Mouse (Mus musculus): ENCODE measurements around the gene Foxd1. TPM values are rescaled to one million over a fixed set of nuclear protein-coding genes. Genes with fewer than 3 reads are reported as not detected.

Foxd1 gene
- polyA plus RNA-seq, 1 experiment from 2014 or later = 0.46 TPM

- no peak for ATAC-seq
- Histone ChIP-seq H3K36me3 (ENCODE audit: control insufficient read depth, insufficient read depth) (no peaks in the 10 kb centered on the region), H3K4me2 (ENCODE audit: low read length) (no peak overlapping the region), H3K4me3 (replicated peaks; ENCODE audit: low read length) (no peak overlapping the region), H3K9ac (replicated peaks; ENCODE audit: low read depth, low read length) (no peak overlapping the region), H3K27ac (ENCODE audit: low read length) (no peak overlapping the region), H3K4me1 (replicated peaks; ENCODE audit: control insufficient read depth, insufficient read depth, low read length) (peaks cover 21% of the 10 kb centered on the region), H3K9me3 (ENCODE audit: control insufficient read depth, low read length) (no peaks in the 10 kb centered on the region), H3K27me3 (replicated peaks; ENCODE audit: control insufficient read depth, insufficient read depth, low read length) (peaks cover 63% of the 10 kb centered on the region)
- WGBS = 4% methylated on average over 8 of the region's 8 CpGs
These were observed 2.5 kb upstream of the Foxd1 start for GRCm38 (mm10) chr13:98351527-98351926.

DNA sequence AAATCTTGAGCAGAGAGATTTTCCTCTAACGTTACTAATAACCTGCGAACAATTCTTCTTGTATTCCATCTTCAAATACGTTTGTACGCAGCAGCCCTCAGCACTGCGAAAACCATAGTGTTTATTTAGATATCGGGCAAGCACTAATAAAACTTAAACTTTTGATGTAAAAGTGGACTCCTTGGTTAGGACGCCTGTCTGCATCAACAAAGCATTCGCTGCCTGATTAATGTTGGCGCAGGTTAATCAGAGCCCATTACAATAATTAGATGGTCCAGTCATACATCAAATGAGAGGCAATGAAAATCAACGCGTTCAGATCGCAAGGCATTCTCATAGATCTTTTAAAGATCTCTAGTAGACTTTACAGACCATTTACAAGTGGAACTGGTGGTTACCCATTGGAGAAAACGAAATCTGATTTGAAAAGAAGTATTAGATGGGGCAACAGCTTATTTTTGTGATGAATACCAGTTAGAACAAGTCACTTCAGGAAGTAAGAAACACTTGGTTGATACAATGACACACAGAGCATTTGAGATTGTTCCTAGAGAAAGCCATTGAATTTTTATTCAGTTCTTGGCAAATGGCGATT is 1.6 kb upstream of the Foxd1 start:
- Histone ChIP-seq H3K4me2 (ENCODE audit: low read length) (no peak overlapping the region), H3K4me3 (replicated peaks; ENCODE audit: low read length) (no peak overlapping the region), H3K4me1 (replicated peaks; ENCODE audit: control insufficient read depth, insufficient read depth, low read length) (peaks cover 21% of the 10 kb centered on the region), H3K27me3 (replicated peaks; ENCODE audit: control insufficient read depth, insufficient read depth, low read length) (peaks cover 65% of the 10 kb centered on the region), H3K27ac (ENCODE audit: low read length) (no peak overlapping the region), H3K9ac (replicated peaks; ENCODE audit: low read depth, low read length) (no peak overlapping the region), H3K9me3 (ENCODE audit: control insufficient read depth, low read length) (no peaks in the 10 kb centered on the region), H3K36me3 (ENCODE audit: control insufficient read depth, insufficient read depth) (no peaks in the 10 kb centered on the region)
- WGBS = 9% methylated on average over 14 of the region's 14 CpGs
- ATAC-seq = no peak

DNA sequence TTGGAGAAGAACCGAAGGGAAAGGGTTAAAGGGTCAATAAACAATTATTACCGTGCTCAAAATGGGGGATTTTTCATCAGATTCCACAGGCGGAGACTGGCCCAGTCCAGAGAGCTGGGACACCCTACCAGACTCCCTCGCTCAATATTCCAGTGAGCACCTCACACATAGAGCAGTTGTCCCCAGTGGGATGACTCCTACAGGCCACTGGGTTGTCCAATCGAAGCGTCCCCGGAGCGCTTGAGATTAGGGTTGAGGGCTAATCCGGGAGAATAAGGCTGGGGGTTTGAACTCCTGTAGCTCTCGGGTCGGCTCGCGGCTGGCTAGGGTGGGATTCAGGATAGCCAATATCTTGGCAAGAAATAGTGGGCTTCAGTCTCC is 343 bp upstream of the Foxd1 start:
- no peak overlapping the region for H3K27ac ChIP-seq (ENCODE audit: low read length)
- peak; percentile 7; the same call in 1 of the 2 replicates for ATAC-seq
- H3K4me2 ChIP-seq (ENCODE audit: low read length) = no peak overlapping the region
- H3K9me3 ChIP-seq (ENCODE audit: control insufficient read depth, low read length) = no peaks in the 10 kb centered on the region
- peaks cover 21% of the 10 kb centered on the region for H3K4me1 ChIP-seq (replicated peaks; ENCODE audit: control insufficient read depth, insufficient read depth, low read length)
- no peak overlapping the region for H3K9ac ChIP-seq (replicated peaks; ENCODE audit: low read depth, low read length)
- under 1% methylated on average over 13 of the region's 13 CpGs for WGBS
- no peaks in the 10 kb centered on the region for H3K36me3 ChIP-seq (ENCODE audit: control insufficient read depth, insufficient read depth)
- peak overlapping the region; percentile 40 for H3K4me3 ChIP-seq (replicated peaks; ENCODE audit: low read length)
- peaks cover 74% of the 10 kb centered on the region for H3K27me3 ChIP-seq (replicated peaks; ENCODE audit: control insufficient read depth, insufficient read depth, low read length)

GRCm38 (mm10) chr13:98354871-98355558 is 973 bp downstream of the Foxd1 start:
- Histone ChIP-seq H3K9ac (replicated peaks; ENCODE audit: low read depth, low read length) (peak overlapping the region; percentile 29; the same call in 1 of the 2 replicates), H3K4me3 (replicated peaks; ENCODE audit: low read length) (peak overlapping the region; percentile 40), H3K4me2 (ENCODE audit: low read length) (peak overlapping the region; percentile 62), H3K4me1 (replicated peaks; ENCODE audit: control insufficient read depth, insufficient read depth, low read length) (peaks cover 21% of the 10 kb centered on the region), H3K27ac (ENCODE audit: low read length) (no peak overlapping the region), H3K9me3 (ENCODE audit: control insufficient read depth, low read length) (no peaks in the 10 kb centered on the region), H3K36me3 (ENCODE audit: control insufficient read depth, insufficient read depth) (no peaks in the 10 kb centered on the region), H3K27me3 (replicated peaks; ENCODE audit: control insufficient read depth, insufficient read depth, low read length) (peaks cover 75% of the 10 kb centered on the region)
- peak; percentile 75 for ATAC-seq
- under 1% methylated on average over 72 of the region's 102 CpGs for WGBS

- Histone ChIP-seq H3K4me3 (replicated peaks; ENCODE audit: low read length) (peak overlapping the region; percentile 40), H3K9me3 (ENCODE audit: control insufficient read depth, low read length) (no peaks in the 10 kb centered on the region), H3K4me2 (ENCODE audit: low read length) (peak overlapping the region; percentile 62), H3K27me3 (replicated peaks; ENCODE audit: control insufficient read depth, insufficient read depth, low read length) (peaks cover 74% of the 10 kb centered on the region), H3K27ac (ENCODE audit: low read length) (no peak overlapping the region), H3K36me3 (ENCODE audit: control insufficient read depth, insufficient read depth) (no peaks in the 10 kb centered on the region), H3K4me1 (replicated peaks; ENCODE audit: control insufficient read depth, insufficient read depth, low read length) (peaks cover 21% of the 10 kb centered on the region), H3K9ac (replicated peaks; ENCODE audit: low read depth, low read length) (peak overlapping the region; percentile 9; the same call in 1 of the 2 replicates)
- ATAC-seq = no peak
- WGBS = under 1% methylated on average over 72 of the region's 81 CpGs
These were observed 1.6 kb downstream of the Foxd1 start for GRCm38 (mm10) chr13:98355559-98356111.

GRCm38 (mm10) chr13:98356176-98356972 is 2.3 kb downstream of the Foxd1 start:
- 5% methylated on average over 9 of the region's 9 CpGs for WGBS
- ATAC-seq = no peak
- no peaks in the 10 kb centered on the region for H3K36me3 ChIP-seq (ENCODE audit: control insufficient read depth, insufficient read depth)

GRCm38 (mm10) chr13:98356973-98357425 is 3.0 kb downstream of the Foxd1 start:
- peaks cover 21% of the 10 kb centered on the region for H3K4me1 ChIP-seq (replicated peaks; ENCODE audit: control insufficient read depth, insufficient read depth, low read length)
- H3K4me3 ChIP-seq (replicated peaks; ENCODE audit: low read length) = no peak overlapping the region
- no peaks in the 10 kb centered on the region for H3K36me3 ChIP-seq (ENCODE audit: control insufficient read depth, insufficient read depth)
- H3K27ac ChIP-seq (ENCODE audit: low read length) = no peak overlapping the region
- peaks cover 71% of the 10 kb centered on the region for H3K27me3 ChIP-seq (replicated peaks; ENCODE audit: control insufficient read depth, insufficient read depth, low read length)
- no peaks in the 10 kb centered on the region for H3K9me3 ChIP-seq (ENCODE audit: control insufficient read depth, low read length)
- H3K4me2 ChIP-seq (ENCODE audit: low read length) = no peak overlapping the region
- H3K9ac ChIP-seq (replicated peaks; ENCODE audit: low read depth, low read length) = no peak overlapping the region
- no peak for ATAC-seq
- WGBS = 8% methylated on average over 6 of the region's 6 CpGs

More at GRCm38 (mm10) chr13:98356176-98356972, 2.3 kb downstream of the Foxd1 start:
- H3K9ac ChIP-seq (replicated peaks; ENCODE audit: low read depth, low read length) = no peak overlapping the region
- H3K27ac ChIP-seq (ENCODE audit: low read length) = no peak overlapping the region
- H3K9me3 ChIP-seq (ENCODE audit: control insufficient read depth, low read length) = no peaks in the 10 kb centered on the region
- peaks cover 21% of the 10 kb centered on the region for H3K4me1 ChIP-seq (replicated peaks; ENCODE audit: control insufficient read depth, insufficient read depth, low read length)
- no peak overlapping the region for H3K4me3 ChIP-seq (replicated peaks; ENCODE audit: low read length)
- peaks cover 74% of the 10 kb centered on the region for H3K27me3 ChIP-seq (replicated peaks; ENCODE audit: control insufficient read depth, insufficient read depth, low read length)
- no peak overlapping the region for H3K4me2 ChIP-seq (ENCODE audit: low read length)

GRCm38 (mm10) chr13:98357433-98358423 is 3.7 kb downstream of the Foxd1 start:
- Histone ChIP-seq H3K36me3 (ENCODE audit: control insufficient read depth, insufficient read depth) (no peaks in the 10 kb centered on the region), H3K9ac (replicated peaks; ENCODE audit: low read depth, low read length) (no peak overlapping the region), H3K9me3 (ENCODE audit: control insufficient read depth, low read length) (no peaks in the 10 kb centered on the region; the same call in 1 of the 2 replicates), H3K4me1 (replicated peaks; ENCODE audit: control insufficient read depth, insufficient read depth, low read length) (peaks cover 21% of the 10 kb centered on the region), H3K4me3 (replicated peaks; ENCODE audit: low read length) (no peak overlapping the region), H3K27me3 (replicated peaks; ENCODE audit: control insufficient read depth, insufficient read depth, low read length) (peaks cover 72% of the 10 kb centered on the region), H3K4me2 (ENCODE audit: low read length) (no peak overlapping the region), H3K27ac (ENCODE audit: low read length) (no peak overlapping the region)
- no peak for ATAC-seq
- WGBS = 2% methylated on average over 18 of the region's 18 CpGs
